Mouse (Mus musculus) lung, adult 2 months (tissue): ENCODE measurements around the gene Grhpr.

ENCODE experiments used
- CTCF ChIP-seq: fragments of 200-500 bp; IDR thresholded peaks from 2 replicates; pipeline ENCODE4 v1.5.1; 2011; ENCODE audit warnings: mild to moderate bottlenecking, low read length, control low read depth; ENCODE audit not compliant: insufficient read depth
- POLR2A ChIP-seq: fragments of 200-500 bp; IDR thresholded peaks from 2 replicates; pipeline ENCODE4 v1.6.1; 2011; ENCODE audit warnings: low read depth, mild to moderate bottlenecking, control low read depth, low read length, borderline replicate concordance; ENCODE audit errors: extremely low read depth

DNA sequence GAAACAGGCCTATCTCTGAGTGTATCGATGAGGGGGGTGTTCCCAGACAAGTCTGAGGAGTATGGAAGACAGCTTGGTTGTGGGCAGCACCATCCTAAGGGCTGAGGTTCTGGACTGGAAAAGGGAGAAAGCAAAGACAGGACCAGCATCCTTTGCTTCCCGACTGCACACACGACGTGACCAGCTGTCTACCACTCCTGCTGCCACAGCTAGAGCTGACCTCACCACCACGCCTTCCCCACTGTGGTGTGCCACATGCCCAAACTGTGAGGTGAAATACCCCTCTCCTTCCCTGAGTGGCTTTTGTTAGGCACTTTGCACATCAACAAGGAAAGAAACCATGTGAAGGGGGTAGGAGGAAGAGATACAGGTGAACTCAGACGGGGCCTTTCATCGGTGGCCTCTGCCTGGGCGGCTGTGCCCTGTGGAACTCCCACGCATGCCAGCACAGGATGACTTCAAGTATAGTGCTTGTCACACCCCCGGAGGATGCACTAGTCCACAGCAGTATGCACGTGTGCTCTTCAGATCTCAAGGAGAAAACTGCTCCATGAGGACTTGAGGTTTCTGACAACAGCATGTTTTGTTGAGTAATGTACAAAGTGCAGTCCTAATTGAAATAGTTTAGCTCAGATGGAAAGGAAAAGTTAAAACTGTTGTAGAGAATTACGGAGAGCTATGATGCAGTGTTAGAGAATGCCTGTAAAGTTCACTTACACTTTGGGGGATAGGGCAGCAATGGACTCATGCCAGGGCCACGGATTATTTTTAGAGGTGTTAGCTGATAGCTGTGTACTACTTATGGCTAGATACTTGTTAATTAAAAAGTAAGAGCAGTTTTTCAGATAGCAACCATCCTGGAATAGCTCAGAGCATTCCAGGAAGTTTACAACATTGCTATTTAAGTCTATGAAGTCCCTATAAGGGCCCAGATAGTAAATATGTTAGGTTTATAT, 56.5 kb downstream of the Grhpr start:
- TF ChIP-seq CTCF = no peak
- TF ChIP-seq POLR2A = no peak
